19 mouse cellular contexts compared by ENCODE assay signal in genomic region chr11:4086246-4086645, GRCm38 (mm10). TPM values are rescaled to one million over a fixed set of nuclear protein-coding genes. Genes with fewer than 3 reads are reported as not detected.
DNase-seq lines count a peak whose midpoint lies in the region; ATAC-seq lines count a peak whose summit lies in the region.
"Had no signal": no experiment of that assay in that cellular context is flagged by ENCODE, and none has a peak within 500 bp of the region (broad histone marks: within the 10 kb centered on the region; RNA-seq: fewer than 3 reads in every experiment).

No protein-coding gene starts in this region.

- intact Hi-C loops in left cerebral cortex, postnatal 36 days (cut with DNase I): loop anchor here (5.0 kb wide), 1 partner anchor 36 kb away; the partner anchor contains the start of gene Sec14l2

- DNase-seq in cerebellum, postnatal 10 days: peak; percentile 41 to 44
- DNase-seq in cerebellum, adult 11 months: no peak
- DNase-seq in 416B (ENCODE audit: low read depth): peak; percentile 58
- peak; percentile 16 for DNase-seq in ZHBTc4 (ENCODE audit: low read depth, low spot score)
- DNase-seq in gastrocnemius, adult 8-10 months (ENCODE audit: low spot score in 2 of 2): no peak
- no peak for DNase-seq in adrenal gland, postnatal 10 days
- no peak for DNase-seq in left cerebral cortex, postnatal 36 days (ENCODE audit: low spot score in 2 of 2)
- DNase-seq: adrenal gland, adult 2 months; cerebellum, adult 18-20 months; cerebellum, adult 9-11 months; embryo, embryonic 11 days; gastrocnemius, postnatal 10 days; heart, adult 2 months; heart, postnatal 14 days had no signal

- peak; percentile 84 for ATAC-seq in megakaryocyte-erythroid progenitor cell, adult 5-6 weeks (replicated peaks; ENCODE audit: low FRiP score, low TSS enrichment, poor library complexity, severe bottlenecking)
- ATAC-seq: forebrain, embryonic 15.5 days had no signal

RNA-seq across cellular contexts. Expression of gene Mtfp1, which starts 9.0 kb away (rescaled TPM):
- 39.6 and 47.8 TPM in 2 replicates for total RNA-seq in megakaryocyte-erythroid progenitor cell, adult 5-6 weeks (2014; fragmentation: Nextera tagmentation)
- 26.3 and 31.4 TPM in 2 replicates for total RNA-seq in megakaryocyte-erythroid progenitor cell, adult 5-6 weeks (2017)
- 10 to 100 TPM; 37.5 to 49.4 (median 44.0) TPM for total RNA-seq in gastrocnemius, adult 8-10 months (2022)
- total RNA-seq in adrenal gland, postnatal 10 days (2021): 10 to 100 TPM; 24.4 to 34.6 TPM
- total RNA-seq in left cerebral cortex, postnatal 36 days (2021): 10 to 100 TPM; 90.9 to 94.5 TPM

RNA-seq across cellular contexts. Expression of gene Sec14l3, which starts 21.6 kb away (rescaled TPM):
- not detected in 2 replicates for total RNA-seq in megakaryocyte-erythroid progenitor cell, adult 5-6 weeks (2014; fragmentation: Nextera tagmentation)
- total RNA-seq in megakaryocyte-erythroid progenitor cell, adult 5-6 weeks (2017): not detected in 2 replicates
- total RNA-seq in gastrocnemius, adult 8-10 months (2022): not detected
- total RNA-seq in adrenal gland, postnatal 10 days (2021): under 1 TPM; 0.27 to 0.36 TPM
- total RNA-seq in left cerebral cortex, postnatal 36 days (2021): 1 to 10 TPM in 1 of 2 experiments, under 1 TPM in 1; 0.52 to 1.5 TPM
- total RNA-seq: adrenal gland, adult 2 months; CH12.LX; gastrocnemius, postnatal 10 days; heart, adult 2 months; hematopoietic stem cell, adult 5-6 weeks had no signal

RNA-seq across cellular contexts. Expression of gene Sec14l2, which starts 37.0 kb away (rescaled TPM):
- total RNA-seq in megakaryocyte-erythroid progenitor cell, adult 5-6 weeks (2014; fragmentation: Nextera tagmentation): 17.5 and 26.8 TPM in 2 replicates
- total RNA-seq in megakaryocyte-erythroid progenitor cell, adult 5-6 weeks (2017): 4.5 and 22.5 TPM in 2 replicates
- total RNA-seq in gastrocnemius, adult 8-10 months (2022): under 1 TPM in 3 of 4 experiments, not detected in 1; 0.11 to 0.46 (median 0.24) TPM
- total RNA-seq in adrenal gland, postnatal 10 days (2021): 10 to 100 TPM; 16.4 to 33.8 TPM
- total RNA-seq in left cerebral cortex, postnatal 36 days (2021): 10 to 100 TPM; 35.0 to 35.4 TPM

RNA-seq across cellular contexts. Expression of gene Rnf215, which starts 48.8 kb away (rescaled TPM):
- total RNA-seq in megakaryocyte-erythroid progenitor cell, adult 5-6 weeks (2014; fragmentation: Nextera tagmentation): 6.6 and 8.0 TPM in 2 replicates
- total RNA-seq in megakaryocyte-erythroid progenitor cell, adult 5-6 weeks (2017): 3.4 and 5.8 TPM in 2 replicates
- total RNA-seq in gastrocnemius, adult 8-10 months (2022): 1 to 10 TPM; 2.9 to 4.4 (median 4.0) TPM
- 10 to 100 TPM; 16.7 to 21.2 TPM for total RNA-seq in adrenal gland, postnatal 10 days (2021)
- 10 to 100 TPM; 28.8 to 35.9 TPM for total RNA-seq in left cerebral cortex, postnatal 36 days (2021)

RNA-seq across cellular contexts. Expression of gene Sec14l4, which starts 55.0 kb away (rescaled TPM):
- not detected in 2 replicates for total RNA-seq in megakaryocyte-erythroid progenitor cell, adult 5-6 weeks (2014; fragmentation: Nextera tagmentation)
- not detected in 2 replicates for total RNA-seq in megakaryocyte-erythroid progenitor cell, adult 5-6 weeks (2017)
- not detected for total RNA-seq in gastrocnemius, adult 8-10 months (2022)
- total RNA-seq in adrenal gland, postnatal 10 days (2021): 10 to 100 TPM; 10.6 to 17.1 TPM
- total RNA-seq in left cerebral cortex, postnatal 36 days (2021): not detected
- total RNA-seq: hematopoietic stem cell, adult 5-6 weeks; hindbrain, postnatal 0 days had no signal

Comparison
In these comparisons a context has a peak if more than half of its experiments do, and no peak if none do; other contexts are left out.
1. DNase-seq: peak in cerebellum, postnatal 10 days (2 of 2), 416B (single experiment) and ZHBTc4 (single experiment); none in cerebellum, adult 11 months (single experiment), gastrocnemius, adult 8-10 months (0 of 2), adrenal gland, postnatal 10 days (single experiment) and left cerebral cortex, postnatal 36 days (0 of 2).